Mouse (Mus musculus): ENCODE measurements around the gene Stpg4. TPM values are rescaled to one million over a fixed set of nuclear protein-coding genes. Genes with fewer than 3 reads are reported as not detected.

The Stpg4 gene
- polyA plus RNA-seq, 1 experiment from 2014 or later: 0.54 TPM

DNA sequence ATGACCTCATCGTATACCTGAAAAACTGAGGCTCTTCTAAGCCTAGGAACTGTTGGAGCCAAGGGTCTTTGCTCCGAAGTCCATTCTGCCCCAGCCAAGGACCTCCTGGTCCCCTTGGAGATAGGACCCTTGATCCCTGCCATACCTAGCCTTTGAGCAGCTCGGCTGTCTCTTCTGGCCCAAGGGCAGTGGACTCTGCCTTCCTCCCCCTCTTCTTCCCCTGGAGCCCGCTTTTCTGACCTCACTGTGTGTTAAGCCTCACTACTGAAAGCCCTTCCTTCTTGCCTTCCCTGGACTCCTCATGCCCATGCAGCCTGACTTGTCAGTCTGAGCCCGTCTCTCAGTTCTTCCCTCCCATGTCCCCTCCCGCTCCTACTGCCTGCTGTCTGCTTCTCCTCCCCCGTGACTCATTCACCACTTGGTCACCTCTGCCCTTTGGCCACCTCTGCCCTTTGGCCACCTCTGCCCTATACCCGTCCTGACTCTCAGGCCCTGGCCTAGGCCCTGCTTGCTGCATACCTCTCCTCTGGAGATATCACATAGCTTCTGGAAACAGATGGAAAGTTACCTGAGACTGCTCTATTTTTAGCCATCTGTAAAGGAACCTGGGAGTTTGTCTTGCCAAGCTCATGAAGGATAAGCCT is 84.4 kb downstream of the Stpg4 start:
- Histone ChIP-seq H3K27me3 (replicated peaks) (no peaks in the 10 kb centered on the region), H3K4me2 (no peak overlapping the region), H3K9ac (no peak overlapping the region), H3K27ac (no peak overlapping the region), H3K4me3 (no peak overlapping the region), H3K4me1 (no peaks in the 10 kb centered on the region), H3K36me3 (replicated peaks) (no peaks in the 10 kb centered on the region), H3K9me3 (no peaks in the 10 kb centered on the region)
- 79% methylated on average over 8 of the region's 8 CpGs for WGBS
- ATAC-seq (replicated peaks): no peak

Other genes starting within 250 kb of the Stpg4 start
- gene Mcfd2, start 161.8 kb downstream of the Stpg4 start, polyA plus RNA-seq (2015; fragmentation: Nextera tagmentation; extraction: Ambion mirVana): 48.4 and 52.2 TPM in 2 replicates
- 4.9 TPM in 2 replicates for gene Ttc7, start 144.9 kb downstream of the Stpg4 start, polyA plus RNA-seq (2015; fragmentation: Nextera tagmentation; extraction: Ambion mirVana)
- gene Calm2, start 19.2 kb upstream of the Stpg4 start, polyA plus RNA-seq (2015; fragmentation: Nextera tagmentation; extraction: Ambion mirVana): 1,861 and 1,975 TPM in 2 replicates
- 3.0 TPM in 2 replicates for gene Epcam, start 208.2 kb upstream of the Stpg4 start, polyA plus RNA-seq (2015; fragmentation: Nextera tagmentation; extraction: Ambion mirVana)
- 61.4 and 67.3 TPM in 2 replicates for gene Msh2, start 244.6 kb upstream of the Stpg4 start, polyA plus RNA-seq (2015; fragmentation: Nextera tagmentation; extraction: Ambion mirVana)